Mouse (Mus musculus): ENCODE measurements around the gene Celf2. TPM values are rescaled to one million over a fixed set of nuclear protein-coding genes. Genes with fewer than 3 reads are reported as not detected.

Gene Celf2
- polyA plus RNA-seq, 1 experiment from 2014 or later, result 131 TPM

DNA sequence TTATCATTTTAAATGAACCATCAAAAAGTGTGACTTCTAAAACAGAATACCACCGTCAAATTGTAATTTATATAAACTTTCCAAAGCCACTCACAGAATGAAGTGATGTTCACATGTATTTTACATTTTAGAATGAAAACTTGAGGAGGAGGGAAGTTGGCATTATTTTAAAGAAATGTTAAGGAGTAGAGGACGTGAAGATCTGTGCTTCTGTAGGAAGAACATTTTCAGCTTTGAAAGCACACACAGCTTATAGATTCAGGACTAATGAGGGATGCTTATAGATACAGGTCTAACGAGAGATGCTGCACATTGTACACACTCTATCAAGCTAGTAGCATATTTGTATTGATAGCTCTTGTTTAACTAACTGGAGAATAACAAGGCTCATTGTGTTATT is 254.0 kb downstream of the Celf2 start:
- WGBS, result 79% methylated on average over 3 of the region's 3 CpGs
- Histone ChIP-seq H3K36me3 (no peaks in the 10 kb centered on the region), H3K4me1 (no peaks in the 10 kb centered on the region), H3K27me3 (no peaks in the 10 kb centered on the region), H3K27ac (replicated peaks) (no peak overlapping the region), H3K4me2 (replicated peaks) (no peak overlapping the region), H3K9me3 (no peaks in the 10 kb centered on the region), H3K4me3 (no peak overlapping the region), H3K9ac (replicated peaks) (no peak overlapping the region)
- ATAC-seq (ENCODE audit: low FRiP score, low read depth), result no peak

DNA sequence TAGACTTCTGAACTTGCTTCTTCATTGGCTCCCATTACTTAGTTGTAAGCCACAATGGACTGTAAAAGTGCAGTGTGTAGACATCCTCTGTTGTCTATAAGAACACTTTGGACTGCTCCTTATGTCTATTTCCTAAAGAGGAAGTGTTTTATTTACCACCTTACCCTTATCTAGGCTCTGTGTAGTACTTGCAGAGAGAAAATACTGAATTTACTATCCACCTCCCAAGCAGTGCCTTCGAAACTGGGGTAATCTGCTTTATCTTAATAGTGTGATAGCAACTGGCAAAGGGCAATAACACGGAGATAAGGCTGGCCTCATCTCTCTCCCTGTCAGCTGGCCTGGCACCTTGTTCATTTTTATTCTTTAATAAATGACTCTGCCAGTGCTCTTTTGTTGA is 259.0 kb downstream of the Celf2 start:
- WGBS, result 88% methylated on average over 2 of the region's 2 CpGs

DNA sequence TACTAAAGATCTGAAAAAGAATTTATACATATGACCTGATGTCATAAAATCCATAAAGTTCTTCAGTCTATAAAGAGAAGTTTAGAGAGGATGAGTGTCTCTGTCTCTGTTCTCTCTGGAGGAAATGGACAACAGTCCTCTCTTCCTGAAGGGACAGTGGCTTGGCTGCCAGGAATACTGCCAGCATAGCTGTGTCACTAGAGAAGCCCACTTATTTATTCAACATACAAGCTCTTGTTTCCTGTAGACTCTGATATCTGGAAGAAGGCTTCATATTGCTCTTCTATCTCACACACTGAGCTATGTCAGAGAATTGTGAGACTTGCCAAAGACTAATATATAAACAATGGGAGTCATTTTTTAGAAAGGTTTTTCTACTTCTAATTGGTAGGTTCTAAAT is 260.4 kb downstream of the Celf2 start:
- Histone ChIP-seq H3K9me3 (no peaks in the 10 kb centered on the region), H3K9ac (replicated peaks) (no peak overlapping the region), H3K4me3 (no peak overlapping the region), H3K4me2 (replicated peaks) (no peak overlapping the region), H3K36me3 (no peaks in the 10 kb centered on the region), H3K27ac (replicated peaks) (no peak overlapping the region), H3K4me1 (no peaks in the 10 kb centered on the region), H3K27me3 (no peaks in the 10 kb centered on the region)
- no peak for ATAC-seq (ENCODE audit: low FRiP score, low read depth)

More for the DNA sequence above, 259.0 kb downstream of the Celf2 start:
- H3K9me3 ChIP-seq, result no peaks in the 10 kb centered on the region
- H3K9ac ChIP-seq (replicated peaks), result no peak overlapping the region
- no peaks in the 10 kb centered on the region for H3K27me3 ChIP-seq
- H3K36me3 ChIP-seq, result no peaks in the 10 kb centered on the region
- no peak for ATAC-seq (ENCODE audit: low FRiP score, low read depth)
- H3K4me3 ChIP-seq, result no peak overlapping the region
- H3K4me2 ChIP-seq (replicated peaks), result no peak overlapping the region
- H3K27ac ChIP-seq (replicated peaks), result no peak overlapping the region
- no peaks in the 10 kb centered on the region for H3K4me1 ChIP-seq

DNA sequence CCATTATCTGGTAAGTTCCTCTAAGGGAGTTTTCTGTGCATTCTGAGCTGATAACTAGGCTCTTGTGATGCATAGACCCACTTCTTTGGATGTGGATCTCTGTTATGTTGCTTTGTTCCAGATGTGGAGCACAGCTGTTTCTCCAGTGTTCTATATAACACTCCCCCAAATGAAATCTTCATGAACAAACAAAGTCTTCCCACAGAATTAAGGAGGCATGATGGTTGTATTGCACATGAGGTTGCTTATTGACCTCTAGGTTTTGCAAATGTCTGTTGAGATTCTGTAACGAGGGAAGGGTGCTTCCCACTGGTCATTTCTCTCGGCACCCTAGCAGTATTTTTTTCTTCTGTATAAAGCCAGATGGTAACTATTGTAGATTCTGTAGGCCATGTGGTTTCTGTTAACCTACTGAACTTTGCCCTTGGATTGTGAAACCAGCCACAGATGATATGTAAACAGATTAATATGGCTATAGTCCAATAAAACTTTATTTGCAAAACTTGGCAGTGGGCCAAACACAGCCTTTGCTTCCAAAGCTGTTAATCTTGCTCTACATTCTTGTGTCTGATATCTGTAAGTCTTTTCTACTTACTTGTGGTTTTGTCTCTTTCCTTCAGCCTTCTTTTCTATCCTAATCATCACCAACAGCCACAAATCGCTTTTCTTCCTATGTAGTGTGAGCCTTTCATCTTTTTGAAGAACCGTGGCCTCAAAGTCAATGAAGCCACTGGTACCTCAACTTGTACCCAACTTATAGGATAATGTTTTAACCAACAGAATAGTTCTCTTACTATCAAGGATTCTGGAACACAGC is 263.2 kb downstream of the Celf2 start:
- Histone ChIP-seq H3K4me2 (replicated peaks) (no peak overlapping the region), H3K9ac (replicated peaks) (no peak overlapping the region), H3K27me3 (no peaks in the 10 kb centered on the region), H3K27ac (replicated peaks) (no peak overlapping the region), H3K36me3 (no peaks in the 10 kb centered on the region), H3K4me1 (no peaks in the 10 kb centered on the region), H3K9me3 (no peaks in the 10 kb centered on the region), H3K4me3 (no peak overlapping the region)
- 80% methylated on average over 4 of the region's 4 CpGs for WGBS
- no peak for ATAC-seq (ENCODE audit: low FRiP score, low read depth)

DNA sequence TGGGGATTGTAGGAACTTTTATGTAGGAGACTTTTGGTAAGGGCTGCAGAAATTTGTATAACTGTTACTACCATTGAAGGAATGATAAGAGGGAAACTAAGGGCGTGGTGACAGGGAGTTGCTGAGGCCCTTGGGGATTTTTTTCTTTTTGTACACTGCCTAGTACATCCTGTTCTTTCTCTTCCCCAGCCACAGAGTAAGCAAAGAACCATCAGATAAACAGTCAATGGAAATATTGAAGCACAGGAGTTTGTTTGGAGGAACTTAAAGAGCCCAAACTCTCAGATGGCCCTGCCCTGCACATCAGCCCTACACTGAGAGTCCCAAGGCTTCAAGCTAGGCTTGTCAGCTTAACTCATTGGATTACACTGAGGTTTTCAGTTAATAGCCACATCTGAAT is 267.2 kb downstream of the Celf2 start:
- Histone ChIP-seq H3K4me1 (no peaks in the 10 kb centered on the region), H3K4me3 (no peak overlapping the region), H3K36me3 (no peaks in the 10 kb centered on the region), H3K4me2 (replicated peaks) (no peak overlapping the region), H3K9ac (replicated peaks) (no peak overlapping the region), H3K9me3 (no peaks in the 10 kb centered on the region), H3K27me3 (no peaks in the 10 kb centered on the region), H3K27ac (replicated peaks) (no peak overlapping the region)
- ATAC-seq (ENCODE audit: low FRiP score, low read depth), result no peak
- WGBS, result 83% methylated on average over 1 of the region's 1 CpGs

DNA sequence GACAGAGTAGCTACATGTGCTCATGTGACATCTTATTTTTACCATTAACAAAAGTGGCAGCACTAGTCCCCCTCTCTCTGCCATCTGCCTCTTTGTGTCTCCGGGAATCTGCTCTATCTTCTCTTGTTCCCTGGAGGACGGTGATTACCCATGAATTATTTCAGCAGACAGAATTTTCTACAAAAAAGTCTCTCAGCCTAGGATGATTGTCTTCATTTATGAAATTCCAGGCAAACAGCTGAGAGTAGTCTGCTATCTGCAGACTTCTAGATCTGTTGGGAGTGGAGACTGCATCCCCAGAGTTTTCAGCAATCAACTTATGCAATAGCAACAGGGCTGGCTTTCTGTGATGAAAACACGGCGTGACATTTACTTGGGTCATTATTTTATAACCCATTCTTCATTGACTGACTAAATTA is 267.8 kb downstream of the Celf2 start:
- WGBS, result 76% methylated on average over 4 of the region's 4 CpGs
- H3K9me3 ChIP-seq, result no peaks in the 10 kb centered on the region
- no peaks in the 10 kb centered on the region for H3K4me1 ChIP-seq
- H3K36me3 ChIP-seq, result no peaks in the 10 kb centered on the region
- no peak overlapping the region; the same call in 1 of the 2 replicates for H3K27ac ChIP-seq (replicated peaks)
- ATAC-seq (ENCODE audit: low FRiP score, low read depth), result no peak
- no peak overlapping the region for H3K4me2 ChIP-seq (replicated peaks)
- H3K27me3 ChIP-seq, result no peaks in the 10 kb centered on the region
- H3K9ac ChIP-seq (replicated peaks), result no peak overlapping the region
- H3K4me3 ChIP-seq, result no peak overlapping the region

DNA sequence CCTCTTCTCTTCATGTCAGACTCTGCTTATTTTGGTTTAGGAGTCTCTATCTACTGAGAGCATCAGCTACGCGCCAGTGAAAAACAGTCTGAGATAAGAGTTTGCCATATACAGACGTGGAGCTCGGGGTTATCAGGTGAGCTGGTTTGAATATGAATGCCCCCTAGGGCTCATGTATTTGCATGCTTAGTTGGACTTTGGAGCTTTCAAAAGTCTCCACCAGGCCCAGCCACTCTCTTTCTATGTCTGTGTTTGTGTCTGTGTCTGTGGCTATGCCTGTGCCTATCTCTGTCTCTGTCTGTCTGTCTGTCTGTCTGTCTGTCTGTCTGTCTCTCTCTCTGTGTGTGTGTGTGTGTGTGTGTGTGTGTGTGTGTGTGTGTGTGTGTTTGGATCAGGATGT is 272.1 kb downstream of the Celf2 start:
- no peaks in the 10 kb centered on the region for H3K36me3 ChIP-seq
- ATAC-seq (ENCODE audit: low FRiP score, low read depth), result no peak
- 80% methylated on average over 4 of the region's 4 CpGs for WGBS

DNA sequence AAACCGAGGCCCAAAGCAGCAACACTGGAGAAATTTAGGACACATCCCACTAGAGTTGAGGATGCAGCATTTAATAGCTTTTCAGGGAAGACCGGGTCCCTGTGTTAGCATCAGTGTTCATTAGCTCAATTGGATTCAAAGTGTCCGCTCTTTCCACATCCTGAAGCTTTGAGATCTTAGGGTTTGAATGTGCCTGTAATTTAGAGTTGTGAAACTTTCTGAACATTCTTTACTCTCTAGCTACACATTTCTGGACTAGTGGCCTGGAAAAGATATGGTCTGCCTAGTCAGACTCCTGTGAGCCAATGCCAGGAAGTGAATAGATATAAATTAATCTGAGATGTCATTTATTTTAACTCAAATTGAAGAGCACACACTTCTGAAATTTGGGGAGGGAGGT is 272.9 kb downstream of the Celf2 start:
- WGBS, result 84% methylated on average over 3 of the region's 3 CpGs
- no peak for ATAC-seq (ENCODE audit: low FRiP score, low read depth)

More for the DNA sequence above, 272.1 kb downstream of the Celf2 start:
- no peak overlapping the region for H3K4me3 ChIP-seq
- no peaks in the 10 kb centered on the region for H3K9me3 ChIP-seq
- H3K4me2 ChIP-seq (replicated peaks), result no peak overlapping the region
- no peak overlapping the region for H3K9ac ChIP-seq (replicated peaks)
- no peaks in the 10 kb centered on the region for H3K27me3 ChIP-seq
- H3K4me1 ChIP-seq, result no peaks in the 10 kb centered on the region
- H3K27ac ChIP-seq (replicated peaks), result no peak overlapping the region

DNA sequence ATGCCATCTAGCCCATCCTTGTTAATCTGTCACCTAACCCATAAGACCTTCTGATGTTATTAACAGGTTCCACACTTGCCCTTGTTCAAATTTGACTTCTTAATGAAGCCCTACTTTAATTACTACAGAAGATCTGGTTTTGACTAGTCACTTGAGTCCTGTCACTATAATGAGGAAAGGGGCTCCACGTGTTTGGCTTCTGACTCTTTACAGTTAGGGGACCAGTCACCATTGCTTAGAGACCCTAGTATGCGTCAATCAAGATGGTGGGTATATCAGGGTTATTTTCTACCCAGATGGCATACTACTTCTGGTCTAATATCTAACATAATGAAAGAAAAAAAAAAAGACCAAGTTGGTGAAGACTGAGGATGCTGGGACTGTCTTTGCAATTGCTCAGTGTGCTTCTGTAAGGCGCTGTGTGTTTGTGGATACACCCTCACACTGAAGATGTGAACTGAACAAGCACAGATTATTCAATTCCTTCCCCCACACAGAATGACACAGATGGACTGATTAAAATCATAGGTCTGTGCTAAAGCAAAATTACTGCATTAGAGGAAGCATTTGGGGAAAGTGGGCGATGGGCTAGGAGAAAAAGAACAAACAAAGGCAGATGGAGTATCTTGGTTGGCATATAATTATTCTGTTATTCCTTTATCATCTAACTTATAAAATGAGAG is 274.2 kb downstream of the Celf2 start:
- ATAC-seq (ENCODE audit: low FRiP score, low read depth), result no peak
- H3K27ac ChIP-seq (replicated peaks), result no peak overlapping the region
- H3K4me2 ChIP-seq (replicated peaks), result no peak overlapping the region
- no peak overlapping the region for H3K4me3 ChIP-seq
- H3K9ac ChIP-seq (replicated peaks), result no peak overlapping the region
- 93% methylated on average over 4 of the region's 4 CpGs for WGBS
- no peaks in the 10 kb centered on the region for H3K27me3 ChIP-seq
- H3K36me3 ChIP-seq, result no peaks in the 10 kb centered on the region
- H3K9me3 ChIP-seq, result no peaks in the 10 kb centered on the region
- no peaks in the 10 kb centered on the region for H3K4me1 ChIP-seq

More for the DNA sequence above, 272.9 kb downstream of the Celf2 start:
- H3K9ac ChIP-seq (replicated peaks), result no peak overlapping the region
- H3K4me3 ChIP-seq, result no peak overlapping the region
- H3K4me2 ChIP-seq (replicated peaks), result no peak overlapping the region
- H3K27me3 ChIP-seq, result no peaks in the 10 kb centered on the region
- H3K4me1 ChIP-seq, result no peaks in the 10 kb centered on the region
- no peaks in the 10 kb centered on the region for H3K36me3 ChIP-seq
- H3K27ac ChIP-seq (replicated peaks), result no peak overlapping the region
- no peaks in the 10 kb centered on the region for H3K9me3 ChIP-seq

DNA sequence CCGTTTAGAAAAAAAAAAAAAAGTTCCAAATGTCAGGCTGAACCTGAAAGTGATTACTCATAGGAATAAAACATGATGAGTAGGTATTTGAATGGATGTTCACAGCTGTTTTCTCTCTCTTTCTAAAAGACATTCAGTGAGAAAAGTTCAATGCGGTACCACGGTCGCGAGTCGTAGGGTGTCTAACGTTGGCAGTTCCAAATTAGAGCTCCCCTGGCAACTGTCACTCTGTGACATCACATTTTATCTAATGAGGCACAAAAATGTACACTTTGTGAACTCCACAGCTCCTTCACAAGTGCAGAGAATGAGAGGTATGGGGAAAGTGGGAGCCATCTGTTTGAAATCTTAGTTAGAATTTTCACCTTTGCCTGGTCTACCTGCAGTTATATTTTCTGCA is 274.8 kb downstream of the Celf2 start:
- H3K4me2 ChIP-seq (replicated peaks), result no peak overlapping the region
- no peak for ATAC-seq (ENCODE audit: low FRiP score, low read depth)
- no peaks in the 10 kb centered on the region for H3K4me1 ChIP-seq
- H3K27me3 ChIP-seq, result no peaks in the 10 kb centered on the region
- no peaks in the 10 kb centered on the region for H3K36me3 ChIP-seq
- 91% methylated on average over 7 of the region's 7 CpGs for whole genome bisulfite sequencing
- H3K9ac ChIP-seq (replicated peaks), result no peak overlapping the region
- no peaks in the 10 kb centered on the region for H3K9me3 ChIP-seq
- H3K27ac ChIP-seq (replicated peaks), result no peak overlapping the region
- no peak overlapping the region for H3K4me3 ChIP-seq

DNA sequence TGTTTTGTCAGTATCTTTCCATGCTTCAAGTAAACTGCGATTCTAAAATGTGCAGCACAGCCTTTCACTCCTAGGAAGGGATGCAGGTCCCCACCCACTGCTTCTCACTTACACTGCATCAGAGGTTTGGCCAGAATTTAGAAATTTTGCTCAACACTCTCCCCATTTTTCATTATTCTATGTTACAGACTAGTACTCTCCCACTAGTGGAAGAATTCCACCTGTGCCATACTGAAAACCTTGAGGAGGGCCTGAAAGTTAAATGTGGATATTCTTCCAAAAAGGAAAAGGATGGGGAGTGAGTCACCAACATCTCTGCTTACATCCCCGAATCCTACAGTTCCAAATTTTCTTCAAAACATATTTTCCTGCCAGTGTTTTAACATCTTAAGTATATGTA is 276.0 kb downstream of the Celf2 start:
- H3K4me2 ChIP-seq (replicated peaks), result no peak overlapping the region
- no peaks in the 10 kb centered on the region for H3K27me3 ChIP-seq
- ATAC-seq (ENCODE audit: low FRiP score, low read depth), result no peak
- H3K9me3 ChIP-seq, result no peaks in the 10 kb centered on the region
- H3K9ac ChIP-seq (replicated peaks), result no peak overlapping the region
- no peak overlapping the region for H3K4me3 ChIP-seq
- no peak overlapping the region for H3K27ac ChIP-seq (replicated peaks)
- WGBS, result 90% methylated on average over 2 of the region's 2 CpGs
- no peaks in the 10 kb centered on the region for H3K36me3 ChIP-seq
- H3K4me1 ChIP-seq, result no peaks in the 10 kb centered on the region

DNA sequence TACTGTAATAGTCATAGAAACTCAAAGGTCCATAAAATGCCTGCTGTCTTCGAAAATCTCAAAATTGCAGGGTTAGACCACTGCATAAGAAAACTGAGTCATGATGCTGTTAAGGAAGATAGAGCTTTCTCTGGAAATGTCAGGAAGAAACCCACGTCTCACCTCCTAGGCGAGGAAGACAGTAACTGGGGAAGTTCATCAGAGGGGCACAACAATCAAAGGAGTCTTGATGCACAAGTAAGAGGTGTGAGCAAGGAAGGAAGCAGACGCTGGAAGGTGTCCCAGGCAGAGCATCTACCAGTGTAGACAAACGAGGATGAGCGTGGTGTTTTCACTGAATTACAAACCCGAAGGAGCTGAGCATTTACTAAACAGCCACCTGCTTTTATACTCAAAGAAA is 282.6 kb downstream of the Celf2 start:
- no peak overlapping the region for H3K4me3 ChIP-seq
- no peak overlapping the region for H3K4me2 ChIP-seq (replicated peaks)
- WGBS, result 88% methylated on average over 7 of the region's 7 CpGs
- no peak for ATAC-seq (ENCODE audit: low FRiP score, low read depth)
- H3K9ac ChIP-seq (replicated peaks), result no peak overlapping the region
- H3K36me3 ChIP-seq, result no peaks in the 10 kb centered on the region
- no peaks in the 10 kb centered on the region for H3K9me3 ChIP-seq
- no peaks in the 10 kb centered on the region for H3K4me1 ChIP-seq
- no peaks in the 10 kb centered on the region for H3K27me3 ChIP-seq
- H3K27ac ChIP-seq (replicated peaks), result no peak overlapping the region

Measured in midbrain, embryonic 12.5 days (tissue).